Mouse (Mus musculus) T-helper 1 cell (primary cell): ENCODE measurements around the gene Syngap1.
"Not testable (repeated sequence)": the region's sequence is repeated elsewhere in the genome, so short reads cannot be mapped to it uniquely, and the experiment has no call there.

Experiments
- in situ Hi-C: fragments of 300-600 bp; cut with MboI, MseI; formaldehyde crosslinking; loops from one replicate; pipeline ENCODE4 v1.15.1; 2025; ENCODE audit warnings: high pct_unique_total_duplicates

The Syngap1 gene

DNA sequence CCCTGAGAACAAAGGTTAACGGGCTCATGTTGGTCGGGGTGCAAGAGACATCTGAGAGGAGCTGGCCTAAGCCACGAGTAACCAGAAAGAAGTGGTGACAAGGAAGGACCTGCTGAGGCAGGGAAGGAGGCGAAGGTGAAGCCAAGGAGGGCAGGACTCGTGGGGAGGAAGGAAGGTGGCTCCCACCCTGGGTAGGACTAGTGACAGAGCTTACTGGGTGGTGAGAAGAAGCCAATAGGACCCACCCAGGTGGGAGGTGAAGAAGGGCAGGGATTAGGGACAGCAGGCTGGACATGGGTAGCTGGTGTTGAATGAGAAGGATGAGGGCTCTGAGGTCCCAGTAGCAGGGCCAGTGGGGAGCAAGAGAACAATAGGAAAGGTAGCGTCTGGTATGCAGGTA is 12.1 kb downstream of the Syngap1 start:
- in situ Hi-C loops: no loop called here

DNA sequence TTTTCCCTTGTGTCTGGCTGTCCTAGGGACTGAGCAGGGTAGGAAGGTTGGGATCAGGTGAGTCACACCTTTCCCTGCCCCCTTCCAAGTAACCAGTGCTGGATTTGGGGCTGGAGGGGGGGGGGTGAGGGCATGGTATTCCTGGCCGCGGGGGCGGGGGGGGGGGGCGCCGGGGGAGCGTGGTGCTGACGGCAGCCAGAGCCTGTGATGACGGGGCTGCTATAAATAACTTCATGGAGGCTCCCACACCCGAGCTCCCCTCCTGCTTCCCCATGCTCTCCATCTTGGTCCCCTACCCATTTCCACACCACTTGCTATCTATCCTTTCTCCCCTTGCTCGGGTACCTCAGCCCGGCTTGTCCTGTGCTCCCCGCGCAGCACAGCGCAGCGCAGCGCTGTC is 12.7 kb downstream of the Syngap1 start:
- in situ Hi-C loops: no loop called here

DNA sequence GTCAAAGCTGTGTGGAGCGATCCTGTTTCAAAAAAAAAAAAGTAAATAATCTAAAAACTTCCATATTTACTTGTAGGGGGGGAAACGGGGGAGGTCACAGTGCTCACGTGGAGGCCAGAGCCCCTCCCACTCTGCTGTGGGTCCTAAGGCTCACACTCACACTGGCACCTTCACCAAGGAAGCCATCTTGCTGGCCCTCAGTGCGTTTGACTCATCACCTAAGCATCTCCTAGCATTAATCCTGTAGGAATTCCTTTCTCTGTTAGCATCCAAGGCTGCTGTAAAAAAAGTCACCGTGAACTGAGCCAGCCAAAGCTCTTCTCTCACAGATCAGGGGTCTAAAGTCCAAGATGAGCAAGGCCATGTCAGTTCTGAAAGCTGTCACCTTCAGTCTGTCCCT is 15.3 kb downstream of the Syngap1 start:
- in situ Hi-C loops: no loop called here

DNA sequence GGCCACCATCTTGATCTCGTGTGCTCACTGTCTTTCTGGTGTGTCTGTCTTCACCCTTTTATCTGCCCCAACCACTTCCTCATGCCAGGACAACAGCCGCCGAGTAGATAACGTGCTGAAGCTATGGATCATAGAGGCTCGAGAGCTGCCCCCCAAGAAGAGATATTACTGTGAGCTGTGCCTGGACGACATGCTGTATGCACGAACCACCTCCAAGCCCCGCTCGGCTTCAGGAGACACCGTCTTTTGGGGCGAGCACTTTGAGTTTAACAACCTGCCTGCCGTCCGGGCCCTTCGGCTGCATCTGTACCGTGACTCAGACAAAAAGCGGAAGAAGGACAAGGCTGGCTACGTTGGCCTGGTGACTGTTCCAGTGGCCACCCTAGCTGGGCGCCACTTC is 15.8 kb downstream of the Syngap1 start:
- in situ Hi-C loops: no loop called here

DNA sequence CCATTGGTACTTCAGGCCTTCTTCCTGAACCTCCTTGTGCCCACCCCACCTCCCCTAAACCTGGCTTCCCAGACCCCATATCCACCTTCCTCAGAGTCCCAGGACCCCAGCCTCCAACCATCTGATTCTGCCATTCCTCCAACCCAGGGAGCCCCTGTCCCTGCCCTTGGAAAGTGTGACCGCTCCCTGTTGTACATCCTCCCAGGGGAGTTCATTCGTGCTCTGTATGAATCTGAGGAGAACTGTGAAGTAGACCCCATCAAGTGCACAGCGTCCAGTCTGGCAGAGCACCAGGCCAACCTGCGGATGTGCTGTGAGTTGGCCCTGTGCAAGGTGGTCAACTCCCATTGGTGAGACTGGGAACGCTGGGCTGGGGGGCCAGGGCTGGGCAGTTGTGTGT is 16.8 kb downstream of the Syngap1 start:
- in situ Hi-C loops: no loop called here

DNA sequence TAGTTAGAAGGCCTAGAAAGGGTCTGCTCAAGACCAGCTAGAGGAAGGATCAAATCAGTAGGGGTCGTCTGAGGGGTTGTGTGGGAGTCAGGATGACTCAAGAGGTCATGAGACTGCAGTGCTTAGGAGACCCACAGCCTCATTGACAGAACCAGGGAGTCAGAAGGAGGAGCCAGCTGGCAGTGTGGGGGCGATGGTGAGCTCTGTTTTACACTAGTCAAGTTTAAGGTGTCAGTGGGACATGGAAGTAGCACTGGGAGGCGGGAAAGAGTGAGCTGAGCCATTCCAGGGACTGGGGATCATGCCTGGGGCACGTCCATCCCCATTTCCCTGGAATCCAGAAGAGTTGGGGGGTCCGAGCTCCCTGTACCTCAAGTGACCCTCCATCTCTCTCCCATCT is 17.8 kb downstream of the Syngap1 start:
- in situ Hi-C loops: no loop called here

DNA sequence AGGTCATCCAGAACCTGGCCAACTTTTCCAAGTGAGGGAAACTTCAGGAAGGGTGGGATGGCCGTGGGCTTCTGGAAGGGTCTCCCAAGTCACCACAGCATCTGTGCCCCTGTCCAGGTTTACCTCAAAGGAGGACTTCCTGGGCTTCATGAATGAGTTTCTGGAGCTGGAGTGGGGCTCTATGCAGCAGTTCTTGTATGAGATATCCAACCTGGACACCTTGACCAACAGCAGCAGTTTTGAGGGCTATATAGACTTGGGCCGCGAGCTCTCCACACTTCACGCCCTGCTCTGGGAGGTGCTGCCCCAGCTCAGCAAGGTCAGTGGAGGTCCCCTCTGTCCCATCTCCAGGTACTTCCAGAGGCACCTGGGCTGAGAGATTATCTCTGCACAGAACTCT is 18.8 kb downstream of the Syngap1 start:
- in situ Hi-C loops: no loop called here

DNA sequence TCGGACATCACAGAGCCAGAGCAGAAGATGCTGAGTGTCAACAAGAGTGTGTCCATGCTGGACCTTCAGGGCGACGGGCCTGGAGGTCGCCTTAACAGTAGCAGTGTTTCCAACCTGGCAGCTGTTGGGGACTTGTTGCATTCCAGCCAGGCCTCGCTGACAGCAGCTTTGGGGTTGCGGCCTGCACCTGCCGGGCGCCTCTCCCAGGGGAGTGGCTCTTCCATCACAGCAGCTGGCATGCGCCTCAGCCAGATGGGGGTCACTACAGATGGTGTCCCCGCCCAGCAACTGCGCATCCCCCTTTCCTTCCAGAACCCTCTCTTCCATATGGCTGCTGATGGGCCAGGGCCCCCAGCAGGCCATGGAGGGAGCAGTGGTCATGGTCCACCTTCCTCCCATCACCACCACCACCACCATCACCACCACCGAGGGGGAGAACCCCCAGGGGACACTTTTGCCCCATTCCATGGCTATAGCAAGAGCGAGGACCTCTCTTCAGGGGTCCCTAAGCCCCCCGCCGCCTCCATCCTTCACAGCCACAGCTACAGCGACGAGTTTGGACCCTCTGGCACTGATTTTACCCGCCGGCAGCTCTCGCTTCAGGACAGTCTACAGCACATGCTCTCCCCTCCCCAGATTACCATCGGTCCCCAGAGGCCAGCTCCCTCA is 20.7 kb downstream of the Syngap1 start:
- in situ Hi-C loops: no loop called here

DNA sequence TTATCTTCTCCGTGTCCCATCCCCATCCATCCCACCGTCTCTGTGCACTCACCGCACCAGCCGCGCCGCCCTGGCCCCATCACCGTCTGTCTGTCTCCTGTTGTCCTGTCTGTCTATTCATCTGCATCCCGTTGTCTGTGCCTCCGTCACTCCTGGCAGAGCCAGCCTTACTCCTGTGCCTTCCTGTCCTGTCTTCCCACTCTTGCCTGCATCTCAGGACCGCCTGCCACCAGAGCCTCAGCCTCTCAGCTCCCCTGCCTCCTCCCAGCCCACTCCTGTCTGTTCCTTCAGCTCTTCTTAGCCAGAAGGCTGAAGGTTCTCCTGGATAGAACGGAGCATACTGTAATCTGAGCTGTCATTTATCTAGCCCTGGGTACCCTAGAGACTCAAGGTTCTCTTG is 25.9 kb downstream of the Syngap1 start:
- in situ Hi-C loops: no loop called here

DNA sequence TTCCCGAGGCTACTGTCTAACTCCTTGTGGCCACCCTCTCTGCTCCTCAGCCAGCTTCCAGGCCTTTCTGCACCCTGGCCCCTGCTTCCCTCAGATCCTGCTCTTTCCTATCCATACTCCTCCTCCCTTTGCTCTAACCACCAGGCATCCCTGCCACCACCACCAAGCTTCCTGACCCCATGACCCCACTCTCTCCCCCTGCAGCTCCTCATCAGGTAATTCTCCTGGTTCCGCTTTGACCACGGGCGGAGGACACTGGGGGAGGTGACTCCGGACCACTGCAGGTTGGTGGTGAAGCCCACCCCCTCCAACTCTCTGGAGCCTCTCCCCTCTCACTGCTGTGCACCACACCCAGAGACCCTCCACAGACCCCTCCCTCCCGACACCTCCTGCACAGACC is 26.4 kb downstream of the Syngap1 start:
- in situ Hi-C loops: no loop called here

DNA sequence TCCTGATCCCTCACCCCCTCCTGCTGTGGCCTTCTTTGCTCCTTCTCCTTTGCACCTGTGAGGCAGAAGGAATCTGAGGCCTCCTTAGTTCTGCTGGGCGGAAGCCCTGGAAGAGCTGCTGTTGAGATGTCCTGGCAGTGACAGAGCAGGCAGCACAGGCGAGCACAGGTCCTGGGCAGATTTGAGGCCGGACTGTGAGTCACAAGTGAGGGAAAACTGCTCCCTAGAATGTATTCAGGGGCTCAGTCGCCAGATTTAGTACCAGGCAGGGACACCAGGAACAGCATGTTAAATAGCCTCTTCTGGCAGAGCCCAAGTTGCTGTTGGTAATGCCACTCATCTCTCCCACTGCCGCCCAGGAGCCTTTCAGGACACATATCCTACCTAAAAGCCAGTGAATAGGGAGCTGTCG is 27.2 kb downstream of the Syngap1 start:
- in situ Hi-C loops: no loop called here

DNA sequence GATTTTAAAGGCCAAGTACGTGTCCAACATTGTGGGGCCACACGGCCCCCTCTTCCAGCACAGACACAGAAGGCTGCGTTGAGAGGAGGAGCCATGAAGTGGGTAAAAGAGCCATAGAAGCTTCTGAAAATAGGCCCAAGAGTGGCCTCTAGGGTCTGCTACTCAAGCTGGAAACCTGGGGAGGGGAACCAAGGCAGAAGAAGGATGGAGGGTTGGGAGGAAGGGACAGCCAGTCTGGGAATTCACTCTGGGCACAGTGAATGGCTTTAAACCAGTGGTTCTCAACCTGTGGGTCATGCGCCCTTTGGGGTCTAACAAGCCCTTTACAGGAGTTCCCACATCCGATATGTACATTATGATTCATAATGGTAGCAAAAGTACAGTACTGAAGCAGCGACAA is 28.2 kb downstream of the Syngap1 start:
- in situ Hi-C loops: no loop called here

DNA sequence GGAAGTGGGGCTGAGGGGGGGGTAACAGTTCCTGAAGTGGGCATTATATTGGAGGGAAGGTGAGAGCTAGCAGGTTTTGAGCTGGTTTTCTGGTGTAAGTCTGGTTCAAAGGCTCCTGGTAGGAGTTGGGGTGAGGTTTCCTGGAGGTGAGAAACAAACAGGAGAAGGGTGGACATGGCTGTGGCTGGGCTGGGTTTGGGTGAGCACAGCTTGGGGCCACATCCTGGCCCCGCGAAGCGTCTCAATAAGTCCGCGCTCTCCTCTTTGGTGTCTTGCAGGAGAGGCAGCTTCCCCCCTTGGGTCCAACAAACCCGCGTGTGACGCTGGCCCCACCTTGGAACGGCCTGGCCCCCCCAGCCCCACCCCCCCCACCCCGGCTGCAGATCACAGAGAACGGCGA is 29.2 kb downstream of the Syngap1 start:
- in situ Hi-C loops: no loop called here

DNA sequence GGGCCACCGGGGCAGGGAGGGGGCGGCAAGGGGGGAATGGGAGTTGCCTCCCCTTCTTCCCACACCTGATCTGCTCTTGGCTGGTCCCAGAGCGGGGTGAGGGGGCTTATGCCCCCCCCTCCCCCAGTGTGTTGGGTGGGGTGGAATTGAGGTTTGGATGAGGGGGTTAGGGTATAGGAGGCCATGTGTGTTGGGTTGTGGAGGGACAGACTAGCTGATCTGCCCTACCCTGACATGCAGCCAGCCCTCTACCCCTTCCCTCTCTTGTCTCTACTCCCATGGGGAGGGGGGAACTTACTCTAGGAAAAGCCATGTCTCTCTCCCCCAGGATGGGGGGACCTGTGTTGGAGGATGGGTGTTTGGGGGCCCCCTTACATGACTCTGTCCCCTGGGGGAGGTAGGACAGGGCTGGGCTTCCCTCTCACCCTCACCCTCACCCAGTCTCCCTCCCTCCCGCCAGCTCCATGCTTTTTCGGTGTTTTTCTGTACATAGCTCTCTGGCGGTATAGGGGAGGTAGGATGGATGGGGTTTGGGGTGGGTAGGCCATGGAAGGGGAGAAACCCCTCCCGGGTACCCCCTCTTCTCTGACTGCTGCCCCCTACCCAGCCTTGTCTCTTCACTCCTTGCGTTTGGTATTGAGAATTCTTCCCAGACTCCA is 30.3 kb downstream of the Syngap1 start:
- in situ Hi-C loops: no loop called here

DNA sequence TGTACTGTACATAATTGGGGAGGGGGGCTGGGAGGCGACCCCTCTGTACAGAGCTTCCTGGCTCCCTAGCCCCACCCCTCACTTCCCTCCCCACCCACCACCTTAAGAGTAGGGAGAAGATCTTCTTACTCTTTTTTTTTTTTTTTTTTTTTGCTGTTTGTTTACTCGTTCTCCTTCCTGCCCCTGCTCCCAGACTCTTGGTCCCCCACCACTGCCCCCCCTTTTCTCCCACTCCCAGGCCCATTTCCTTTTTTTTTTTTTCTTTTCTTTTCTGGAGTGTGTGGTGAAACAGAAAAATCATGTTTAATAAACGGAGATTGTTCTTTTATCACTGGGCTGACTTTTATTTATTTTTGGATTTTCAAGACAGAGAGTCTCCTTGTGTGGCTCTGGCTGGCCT is 31.1 kb downstream of the Syngap1 start:
- in situ Hi-C loops: no loop called here

DNA sequence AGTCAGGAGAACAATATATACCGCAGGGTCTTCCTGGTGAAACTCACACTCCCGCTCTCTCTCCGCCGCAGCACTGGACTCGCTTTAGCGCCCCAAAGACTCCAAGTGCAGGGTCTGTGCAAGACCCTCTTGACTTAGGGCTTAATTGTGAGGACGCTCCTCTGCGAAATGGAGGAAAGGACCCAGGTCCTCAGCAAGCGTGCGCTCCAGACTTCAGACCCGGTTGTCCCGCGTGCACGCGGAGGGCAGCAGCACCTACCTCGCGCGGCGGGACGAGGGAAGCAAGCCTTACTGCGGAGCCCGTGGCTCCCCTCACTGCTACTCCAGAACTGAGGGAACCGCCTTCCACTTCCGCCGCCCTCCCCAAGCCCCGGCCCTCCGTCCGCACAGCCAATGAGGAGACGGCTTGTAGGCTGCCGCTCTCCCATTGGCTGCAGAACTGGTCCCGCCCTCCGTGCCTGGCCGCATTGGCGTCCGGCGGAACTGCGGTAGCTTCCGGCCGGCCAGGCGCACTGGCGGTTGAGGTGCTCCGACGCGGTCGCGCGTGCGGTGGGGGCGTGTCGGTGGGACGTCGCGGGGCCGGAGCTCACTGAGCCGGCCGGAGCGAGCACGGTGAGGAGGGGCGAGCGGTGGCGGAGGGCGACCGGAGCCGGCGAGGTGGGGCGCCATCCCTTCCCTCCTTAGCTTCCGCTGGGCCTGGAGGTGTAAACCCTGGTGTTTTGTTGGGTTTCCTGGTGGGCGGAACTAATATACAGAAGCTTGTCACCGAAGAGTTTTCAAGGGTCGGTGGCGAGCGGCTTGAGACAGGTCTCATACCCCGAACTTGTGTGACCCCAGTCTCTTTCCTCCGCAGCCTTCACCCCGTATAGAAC is 31.9 kb downstream of the Syngap1 start, which contains the start of gene Zbtb9:
Gene Zbtb9 (plus strand): TSS at position 465 of the 872 bp plus-strand sequence.
- in situ Hi-C loops: no loop called here

DNA sequence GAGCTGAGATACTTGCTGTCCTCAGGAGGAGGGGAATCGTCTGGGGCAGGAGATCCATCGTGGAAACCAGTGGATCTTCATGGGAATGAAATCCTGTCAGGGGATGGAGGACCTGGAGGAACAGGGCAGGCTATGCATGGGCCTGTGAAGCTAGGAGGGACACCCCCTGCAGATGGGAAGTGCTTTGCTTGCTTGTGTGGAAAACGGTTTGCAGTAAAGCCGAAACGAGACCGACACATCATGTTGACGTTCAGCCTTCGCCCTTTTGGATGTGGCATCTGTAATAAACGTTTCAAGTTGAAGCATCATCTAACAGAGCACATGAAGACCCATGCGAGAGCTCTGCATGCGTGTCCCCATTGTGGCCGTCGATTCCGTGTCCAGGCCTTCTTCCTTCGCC is 33.5 kb downstream of the Syngap1 start:
- in situ Hi-C loops: no loop called here

DNA sequence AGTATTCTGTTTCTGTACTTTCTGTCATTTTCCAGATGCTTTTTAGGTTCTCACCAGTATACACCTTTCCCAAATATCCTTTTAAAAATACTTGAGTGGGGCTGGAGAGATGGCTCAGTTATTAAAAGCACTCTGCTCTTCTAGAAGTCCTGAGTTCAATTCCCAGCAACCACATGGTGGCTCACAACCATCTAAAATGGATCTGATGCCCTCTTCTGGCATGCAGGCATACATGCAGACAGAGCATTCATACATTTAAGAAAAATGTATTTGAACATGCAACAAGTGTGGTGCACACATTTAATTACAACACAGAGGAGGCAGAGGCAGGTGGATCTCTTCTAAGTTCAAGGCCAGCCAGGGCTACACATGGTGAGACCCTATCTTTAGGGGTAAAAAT is 34.4 kb downstream of the Syngap1 start:
- in situ Hi-C loops: no loop called here

DNA sequence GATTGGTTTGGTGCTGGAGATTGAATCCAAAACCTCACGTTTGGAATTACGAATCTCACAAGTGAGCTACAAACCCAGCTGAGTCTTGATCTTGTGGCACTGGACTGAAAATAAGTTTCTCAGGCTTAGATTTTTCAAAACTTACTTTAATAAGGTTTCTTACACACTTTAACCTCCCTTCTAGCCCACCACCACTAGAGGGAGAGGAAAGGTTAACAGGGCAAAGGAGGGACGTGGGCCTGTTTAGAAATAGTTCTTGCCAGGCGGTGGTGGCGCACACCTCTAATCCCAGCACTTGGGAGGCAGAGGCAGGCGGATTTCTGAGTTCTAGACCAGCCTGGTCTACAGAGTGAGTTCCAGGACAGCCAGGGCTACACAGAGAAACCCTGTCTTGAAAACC is 36.3 kb downstream of the Syngap1 start:
- in situ Hi-C loops: not testable (repeated sequence)

DNA sequence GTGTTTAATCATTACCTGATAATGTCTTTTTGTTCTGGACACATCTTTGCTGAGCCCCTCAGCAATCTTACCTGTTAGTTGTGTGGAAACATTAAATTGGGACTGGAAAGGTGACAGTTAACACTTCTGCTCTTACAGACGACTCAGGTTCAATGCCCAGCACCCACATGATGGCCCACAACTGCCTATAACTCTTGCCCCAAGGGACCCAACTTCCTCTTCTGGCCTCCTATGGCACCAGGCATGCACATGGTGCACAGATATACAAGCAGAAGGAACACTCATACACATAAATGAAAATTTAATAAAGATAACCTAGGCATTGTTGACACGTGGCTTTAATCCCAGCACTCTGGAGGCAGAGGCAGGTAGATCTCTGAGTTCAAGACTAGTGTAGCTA is 38.4 kb downstream of the Syngap1 start:
- in situ Hi-C loops: no loop called here

DNA sequence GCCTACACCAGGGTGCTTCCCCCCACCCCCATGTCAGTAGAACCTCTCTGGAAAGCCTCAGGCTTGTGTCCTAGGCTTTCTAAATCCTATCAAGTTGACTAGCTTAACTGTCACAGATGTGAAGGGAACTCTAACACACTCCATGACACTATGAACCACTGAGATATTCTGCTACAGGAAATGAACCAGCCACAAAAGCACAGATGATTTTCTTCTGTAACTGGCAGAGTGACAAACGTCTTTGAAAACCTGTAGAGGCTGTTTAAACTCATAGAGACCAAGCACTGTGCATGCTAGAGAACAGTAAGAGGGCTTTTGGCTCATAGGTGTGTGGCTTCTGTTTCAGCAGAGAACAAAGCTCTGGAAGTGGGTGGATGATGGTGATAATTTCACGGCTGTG is 40.0 kb downstream of the Syngap1 start:
- in situ Hi-C loops: no loop called here

DNA sequence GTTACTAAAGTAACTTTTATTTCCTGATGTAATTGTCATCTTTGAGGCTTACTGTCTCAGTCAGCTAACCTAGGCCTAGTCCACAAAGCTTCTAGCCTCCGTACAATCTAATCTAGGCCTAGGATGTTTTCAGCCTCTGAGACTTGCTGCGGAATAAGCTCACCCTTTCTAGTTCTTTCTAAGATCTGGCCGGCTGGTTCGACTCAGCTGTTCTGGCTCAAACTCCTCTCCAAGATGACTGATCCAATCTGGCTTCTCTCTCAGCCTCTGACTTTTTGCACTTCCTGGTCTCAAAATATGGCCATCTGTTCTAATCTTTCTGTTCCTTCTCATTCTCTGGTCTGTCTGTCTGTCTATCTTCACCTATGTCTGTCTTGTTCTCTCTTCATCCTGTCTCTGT is 42.3 kb downstream of the Syngap1 start:
- in situ Hi-C loops: no loop called here
